Mouse (Mus musculus) layer of hippocampus, adult 2 months (tissue): ENCODE measurements around the gene Cyb5r1. TPM values are rescaled to one million over a fixed set of nuclear protein-coding genes. Genes with fewer than 3 reads are reported as not detected.
"Not testable (repeated sequence)": the region's sequence is repeated elsewhere in the genome, so short reads cannot be mapped to it uniquely, and the experiment has no call there.

Experiments
- DNase-seq, 2 experiments: peaks; one replicate each; pipeline ENCODE4 v3.0.0; 2022; ENCODE audit warnings: low spot score in 2 of 2
- H3K27ac ChIP-seq: fragments of 200-600 bp; 2 replicates; pipeline ENCODE4 v1.8.1; 2022
- H3K4me3 ChIP-seq: fragments of 200-600 bp; 2 replicates; pipeline ENCODE4 v1.8.1; 2022; ENCODE audit warnings: mild to moderate bottlenecking
- CTCF ChIP-seq: fragments of 200-600 bp; conservative IDR thresholded peaks from 2 replicates; pipeline ENCODE4 v1.8.1; 2022; ENCODE audit warnings: antibody characterized with exemption, mild to moderate bottlenecking, moderate library complexity
- total RNA-seq, 2 experiments: library from RNA; stranded (reverse); gene quantifications; 2 replicates each; pipeline ENCODE4 v1.2.3; 2021

The Cyb5r1 gene
- total RNA-seq, 2 experiments from 2014 or later = 27.4 to 39.9 TPM

DNA sequence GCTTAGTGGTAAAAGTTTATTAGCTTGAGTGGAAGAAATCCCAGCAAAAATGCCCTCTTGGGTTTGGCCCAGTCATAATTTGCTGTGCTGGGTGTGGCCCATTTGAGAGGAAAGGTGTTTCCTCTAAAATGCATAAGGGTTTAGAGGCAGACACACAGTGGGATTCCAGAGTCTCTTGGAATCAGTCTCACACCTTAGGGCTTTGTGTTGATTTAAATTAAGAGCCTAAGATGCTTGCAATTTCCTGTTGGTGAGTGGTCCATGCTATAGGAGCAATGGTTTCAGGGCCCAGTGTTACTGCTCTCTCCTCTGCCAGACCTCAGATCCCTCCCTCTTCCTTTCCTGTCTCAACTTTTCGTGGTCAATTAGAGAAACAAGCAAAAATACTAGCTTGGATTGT lies 13.8 kb downstream of the Cyb5r1 start:
- DNase-seq = no peak
- no peak for TF ChIP-seq CTCF
- H3K27ac ChIP-seq = peak overlapping the region; percentile 8; the same call in 1 of the 2 replicates
- H3K4me3 ChIP-seq = no peak overlapping the region

DNA sequence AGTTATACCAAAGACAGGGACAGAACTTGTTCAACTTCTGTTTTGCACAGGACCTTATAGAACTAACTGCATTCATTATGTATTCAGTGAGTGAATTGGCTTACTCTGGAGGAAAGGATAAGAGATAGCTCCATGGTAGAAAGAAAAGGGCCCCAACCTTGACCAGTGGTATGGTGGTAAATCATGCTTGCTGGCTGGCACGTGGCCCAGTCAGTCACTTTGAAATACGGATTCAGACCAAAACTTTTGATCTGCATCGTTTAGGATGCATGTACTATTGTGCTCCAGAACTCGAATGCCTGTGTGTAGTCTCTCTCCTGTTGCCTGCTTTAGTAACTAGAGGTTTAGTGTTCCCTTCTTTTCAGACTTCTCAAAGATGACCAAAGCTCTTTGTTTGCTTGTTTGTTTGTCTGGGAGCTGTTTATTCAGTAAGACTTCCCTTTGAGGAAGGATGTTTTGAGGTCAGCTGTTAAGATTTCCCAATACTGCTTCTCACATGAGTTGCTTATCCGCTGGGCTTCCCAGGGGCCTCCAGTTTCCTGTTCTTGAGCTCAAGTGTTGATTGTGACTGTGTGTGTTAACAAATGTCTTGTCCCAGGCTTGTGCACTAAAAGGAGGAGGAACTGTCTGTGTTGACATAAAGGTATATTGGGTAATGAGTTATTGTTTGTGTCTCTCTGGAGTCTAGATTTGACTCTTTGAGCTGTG lies 14.5 kb downstream of the Cyb5r1 start:
- H3K4me3 ChIP-seq = no peak overlapping the region
- peak overlapping the region; percentile 8; the same call in 1 of the 2 replicates for H3K27ac ChIP-seq
- no peak for TF ChIP-seq CTCF
- no peak for DNase-seq

DNA sequence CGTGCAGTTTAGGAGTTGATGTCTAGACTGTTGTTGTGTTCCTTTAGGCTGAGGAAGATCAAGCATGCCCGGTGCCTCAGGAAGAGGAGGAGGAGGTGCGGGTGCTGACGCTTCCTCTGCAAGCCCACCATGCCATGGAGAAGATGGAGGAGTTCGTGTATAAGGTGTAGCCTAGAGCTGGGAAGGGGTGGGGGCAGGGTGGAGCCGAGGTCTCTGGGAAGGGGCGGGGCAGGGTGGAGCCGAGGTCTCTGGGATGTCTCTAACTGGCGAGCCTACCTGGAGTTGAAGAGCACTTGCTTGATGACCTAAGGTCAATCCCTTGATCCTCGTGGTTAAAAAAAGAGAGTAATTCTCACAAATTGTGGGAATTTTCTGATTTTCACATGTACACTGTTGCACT lies 18.6 kb downstream of the Cyb5r1 start:
- TF ChIP-seq CTCF = no peak
- H3K27ac ChIP-seq = no peak overlapping the region
- DNase-seq = no peak
- no peak overlapping the region for H3K4me3 ChIP-seq

DNA sequence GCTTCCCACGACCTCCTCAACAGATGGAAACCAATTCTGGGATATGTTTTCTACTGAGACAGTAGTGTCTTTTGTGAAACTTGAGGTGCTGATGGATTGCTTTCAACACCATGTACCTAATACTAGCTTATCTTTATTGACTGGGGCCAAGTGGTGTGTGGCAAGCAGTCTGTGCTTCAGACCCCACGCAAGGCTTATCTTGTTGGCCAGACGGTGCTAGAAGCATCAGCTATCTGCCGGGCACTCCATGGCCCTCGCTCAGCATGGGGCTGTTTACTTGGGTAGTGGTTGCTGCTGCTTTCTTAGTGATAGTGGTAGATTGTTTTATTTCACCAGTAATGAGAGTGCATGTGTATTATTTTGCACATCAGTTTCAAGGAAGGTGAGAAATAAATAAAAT lies 20.9 kb downstream of the Cyb5r1 start:
- no peak overlapping the region for H3K27ac ChIP-seq
- H3K4me3 ChIP-seq = no peak overlapping the region
- DNase-seq = no peak
- TF ChIP-seq CTCF = no peak

DNA sequence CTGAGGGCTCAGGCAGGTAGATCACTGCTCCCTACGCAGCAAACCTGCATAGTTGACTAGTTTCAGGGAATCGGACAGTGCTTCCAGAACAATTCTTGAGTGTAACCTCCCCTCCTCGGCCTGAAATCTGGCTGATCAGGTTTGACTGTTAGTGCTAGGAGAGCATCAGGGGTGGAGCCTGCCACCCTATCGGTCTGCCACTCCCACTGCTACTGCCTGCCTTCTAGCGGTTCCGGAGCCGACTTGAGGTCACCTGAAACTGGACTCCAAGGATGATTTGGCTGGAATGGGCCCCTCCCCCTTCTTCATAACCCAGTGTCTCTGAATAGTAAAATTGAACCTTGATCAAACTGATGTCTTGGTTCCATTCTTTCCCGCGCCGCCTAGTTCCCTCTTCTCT lies 27.6 kb downstream of the Cyb5r1 start:
- no peak for DNase-seq
- no peak overlapping the region for H3K4me3 ChIP-seq
- no peak for TF ChIP-seq CTCF
- H3K27ac ChIP-seq = no peak overlapping the region

DNA sequence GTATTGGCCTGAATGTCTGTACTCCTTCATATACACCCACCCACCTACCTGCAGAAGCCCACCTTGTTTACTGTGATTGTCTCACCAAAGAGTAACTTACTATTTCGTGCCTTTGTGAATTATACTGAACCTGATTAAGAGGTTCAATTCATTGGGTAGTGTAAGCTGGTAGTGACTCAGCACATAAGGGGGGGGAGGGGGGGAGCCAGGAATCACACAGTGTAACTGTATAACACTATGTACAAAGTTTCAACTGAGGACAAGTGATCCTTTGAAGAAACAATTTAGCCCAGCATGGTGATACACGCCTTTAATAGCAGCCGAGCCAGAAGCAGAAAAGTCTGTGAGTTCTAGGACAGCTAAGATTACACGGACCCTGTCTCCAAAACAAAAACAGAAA lies 28.1 kb downstream of the Cyb5r1 start:
- TF ChIP-seq CTCF = no peak
- H3K4me3 ChIP-seq = no peak overlapping the region
- H3K27ac ChIP-seq = no peak overlapping the region
- no peak for DNase-seq

DNA sequence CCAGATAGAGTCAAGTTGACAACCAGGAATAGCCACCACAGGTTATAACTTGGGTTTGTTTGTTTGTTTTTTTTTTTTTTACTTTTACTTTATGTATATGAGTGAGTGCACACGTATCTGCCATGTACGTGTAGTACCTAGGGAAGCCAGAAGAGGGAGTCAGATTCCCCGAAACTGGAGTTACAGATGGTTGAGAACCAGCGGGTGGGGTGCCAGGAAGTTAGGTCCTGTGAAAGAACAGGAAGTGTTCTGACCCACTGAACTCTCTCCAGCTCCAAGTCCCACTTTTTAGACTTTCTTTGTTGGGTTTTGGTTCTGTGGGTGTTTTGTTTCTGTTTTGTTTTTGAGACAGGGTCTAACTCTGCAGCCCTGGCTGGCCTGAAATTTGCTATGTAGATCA lies 30.1 kb downstream of the Cyb5r1 start:
- TF ChIP-seq CTCF = peak; percentile 62
- DNase-seq = no peak
- Histone ChIP-seq H3K27ac (no peak overlapping the region), H3K4me3 (no peak overlapping the region)

DNA sequence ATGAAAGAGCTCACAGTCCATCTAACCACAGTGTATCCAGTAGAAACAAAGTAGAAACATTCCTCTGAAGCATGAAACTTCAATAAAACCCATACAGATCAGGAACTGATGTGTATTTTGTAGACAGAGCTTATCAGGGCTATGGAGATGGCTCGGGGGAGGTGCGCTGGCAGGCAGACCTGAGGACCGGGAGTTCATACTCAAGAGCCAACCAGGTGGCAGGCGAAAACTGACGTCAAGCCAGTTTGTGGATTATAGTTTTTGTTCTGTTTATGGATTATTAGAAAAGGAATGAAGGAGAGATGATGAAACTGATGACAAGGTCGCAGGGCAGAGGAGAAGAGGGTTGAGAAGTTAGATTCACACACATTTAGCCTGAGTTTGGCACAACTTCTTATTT lies 35.1 kb downstream of the Cyb5r1 start:
- no peak for TF ChIP-seq CTCF
- DNase-seq = no peak
- Histone ChIP-seq H3K27ac (no peak overlapping the region), H3K4me3 (no peak overlapping the region)

DNA sequence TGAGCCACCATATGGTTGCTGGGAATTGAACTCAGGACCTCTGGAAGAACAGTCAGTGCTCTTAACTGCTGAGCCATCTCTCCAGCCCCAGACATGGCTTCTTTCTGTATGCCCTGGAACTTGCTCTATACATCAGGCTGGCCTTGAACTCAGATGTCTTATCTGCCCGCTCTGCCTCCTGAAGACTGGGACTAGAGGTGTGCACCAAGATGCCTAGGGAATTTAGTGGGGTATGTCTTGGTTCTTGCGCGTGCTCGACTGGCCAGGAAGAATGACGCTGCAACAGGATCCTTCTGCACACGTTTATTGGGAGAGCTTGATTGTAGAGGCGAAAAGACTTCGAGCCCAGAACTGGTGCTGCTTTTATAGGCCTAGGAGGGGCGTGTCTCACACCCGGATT lies 36.4 kb downstream of the Cyb5r1 start:
- not testable (repeated sequence) for DNase-seq, H3K4me3 ChIP-seq, H3K27ac ChIP-seq

DNA sequence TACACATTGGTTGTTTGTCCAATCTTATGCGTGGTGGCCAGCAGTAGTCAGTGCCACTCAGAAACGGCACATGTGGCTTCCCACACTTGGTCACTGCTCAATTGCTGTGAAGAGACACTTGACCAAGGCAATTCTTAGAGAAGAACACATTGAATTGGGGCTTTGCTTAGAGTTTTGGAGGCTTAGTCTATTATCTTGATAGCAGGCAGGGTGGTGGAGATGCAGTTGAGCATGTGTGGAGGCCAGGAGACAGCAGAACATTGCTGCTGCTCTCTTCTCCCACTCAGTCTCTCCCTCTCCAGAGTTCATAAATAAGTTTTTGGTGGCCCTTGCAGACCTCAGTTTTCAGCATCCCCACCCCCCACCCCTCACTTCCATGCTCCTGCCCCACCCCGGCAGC lies 37.0 kb downstream of the Cyb5r1 start:
- no peak for TF ChIP-seq CTCF
- Histone ChIP-seq H3K4me3 (no peak overlapping the region), H3K27ac (no peak overlapping the region)
- DNase-seq = no peak

DNA sequence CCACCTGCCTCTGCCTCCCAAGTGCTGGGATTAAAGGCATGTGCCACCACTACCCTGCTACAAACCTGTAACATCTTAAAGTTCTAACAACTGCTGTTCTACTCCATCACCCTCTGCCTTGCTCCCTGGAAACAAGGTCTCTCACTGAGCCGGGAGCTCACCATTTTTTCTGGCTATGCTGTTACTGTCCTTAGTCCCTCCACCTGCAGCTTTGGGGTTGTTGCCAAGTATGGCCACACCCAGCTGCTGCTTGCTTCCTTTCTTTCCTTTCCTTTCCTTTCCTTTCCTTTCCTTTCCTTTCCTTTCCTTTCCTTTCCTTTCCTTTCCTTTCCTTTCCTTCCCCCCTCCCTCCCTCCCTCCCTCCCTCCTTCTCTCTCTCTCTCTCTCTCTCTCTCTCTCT lies 37.9 kb downstream of the Cyb5r1 start:
- H3K27ac ChIP-seq, DNase-seq, H3K4me3 ChIP-seq: not testable (repeated sequence)

DNA sequence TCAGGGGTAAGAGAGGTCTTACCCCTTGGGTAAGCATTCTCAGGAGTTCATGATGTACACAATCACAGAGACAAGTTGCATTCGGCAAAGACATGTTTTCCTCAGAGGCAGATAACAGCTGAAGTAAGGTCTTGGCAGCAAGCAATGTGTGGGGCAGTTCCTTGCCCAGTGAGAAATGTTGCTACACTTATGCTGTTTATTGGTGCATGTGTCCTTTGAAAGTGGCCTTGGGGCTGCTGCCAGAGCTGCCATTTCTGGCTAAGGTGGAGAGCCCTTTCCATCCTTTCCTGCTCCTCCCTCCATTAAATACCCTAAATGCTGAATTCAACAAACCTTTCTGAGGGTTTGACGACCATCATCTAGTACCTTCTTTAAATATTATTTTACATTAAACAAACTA lies 40.1 kb downstream of the Cyb5r1 start:
- H3K27ac ChIP-seq = no peak overlapping the region
- no peak for DNase-seq
- no peak for TF ChIP-seq CTCF
- H3K4me3 ChIP-seq = no peak overlapping the region

DNA sequence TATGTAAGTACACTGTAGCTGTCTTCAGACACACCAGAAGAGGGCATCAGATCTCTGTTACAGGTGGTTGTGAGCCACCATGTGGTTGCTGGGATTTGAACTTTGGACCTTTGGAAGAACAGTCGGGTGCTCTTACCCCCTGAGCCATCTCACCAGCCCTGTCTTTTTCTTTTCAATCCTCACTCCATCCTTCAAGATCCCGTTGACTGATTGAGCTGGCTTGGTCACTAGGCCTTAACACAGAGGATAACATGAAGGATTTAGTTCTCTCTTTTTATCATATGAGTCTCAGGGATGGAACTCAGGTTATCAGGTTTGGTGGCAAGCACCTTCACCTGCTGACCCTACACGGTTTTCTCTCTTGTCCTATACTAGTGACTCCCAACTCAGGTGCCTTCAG lies 43.2 kb downstream of the Cyb5r1 start:
- not testable (repeated sequence) for H3K27ac ChIP-seq, DNase-seq, H3K4me3 ChIP-seq

DNA sequence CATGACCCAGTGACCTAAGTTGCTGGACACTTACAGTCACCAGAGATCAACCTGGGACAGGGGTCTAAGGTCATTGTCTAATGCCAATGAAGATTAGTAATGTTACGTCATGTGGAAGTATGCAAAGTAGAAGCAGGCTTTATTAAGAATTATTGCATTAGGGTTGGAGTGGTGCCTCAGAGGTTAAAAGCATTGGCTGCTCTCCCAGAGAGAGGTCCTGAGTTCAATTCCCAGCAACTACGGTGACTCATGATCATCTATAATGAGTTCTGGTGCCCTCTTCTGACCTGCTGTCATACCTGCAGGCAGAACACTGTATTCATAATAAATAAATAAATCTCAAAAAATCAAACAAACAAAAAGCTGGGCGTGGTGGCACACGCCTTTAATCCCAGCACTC lies 44.8 kb downstream of the Cyb5r1 start:
- H3K27ac ChIP-seq = no peak overlapping the region
- H3K4me3 ChIP-seq = no peak overlapping the region
- peak; percentile 37 for TF ChIP-seq CTCF
- no peak for DNase-seq

DNA sequence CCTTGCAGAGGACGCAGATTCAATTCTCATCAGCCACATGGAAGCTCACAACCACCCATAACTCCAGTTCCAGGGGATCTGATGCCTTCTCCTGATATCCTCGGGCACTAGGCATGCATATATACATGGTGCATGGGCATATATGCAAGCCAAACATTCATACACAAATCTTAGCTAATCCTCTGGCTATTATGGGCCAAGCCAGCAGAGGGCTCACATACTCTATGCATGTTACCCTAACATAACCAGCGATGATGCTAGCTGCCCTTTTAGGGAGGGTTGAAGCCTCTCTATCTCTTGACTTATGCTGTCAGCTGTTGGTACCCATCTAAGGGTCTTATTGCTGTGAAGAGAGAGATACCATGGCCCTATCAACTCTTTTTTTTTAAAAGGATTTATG lies 45.6 kb downstream of the Cyb5r1 start:
- peak; percentile 80 for TF ChIP-seq CTCF
- H3K27ac ChIP-seq = no peak overlapping the region
- DNase-seq = peak; percentile 32 to 53
- no peak overlapping the region for H3K4me3 ChIP-seq
